Mouse (Mus musculus) heart, adult 2 months (tissue): ENCODE data around the gene 1700022I11Rik.

Source experiments
- CTCF ChIP-seq: fragments of 200-600 bp; IDR thresholded peaks from 2 replicates; pipeline ENCODE4 v1.8.1; 2022; ENCODE audit warnings: antibody characterized with exemption, mild to moderate bottlenecking, moderate library complexity
- EP300 ChIP-seq: fragments of 200-500 bp; IDR thresholded peaks from 2 replicates; pipeline ENCODE4 v1.6.1; 2011; ENCODE audit warnings: low read depth, low read length, control low read depth; ENCODE audit not compliant: insufficient read depth
- POLR2A ChIP-seq: fragments of 200-500 bp; IDR thresholded peaks from 2 replicates; pipeline ENCODE4 v1.6.1; 2011; ENCODE audit warnings: mild to moderate bottlenecking, low read depth, low read length, control low read depth; ENCODE audit not compliant: insufficient read depth

GRCm38 (mm10) chr4:42922056-42922455 lies 47.3 kb upstream of the 1700022I11Rik start:
- TF ChIP-seq POLR2A (no peak), CTCF (no peak), EP300 (no peak)
